Mouse (Mus musculus): ENCODE data around the gene Wnt3a.
"Not testable (repeated sequence)": the region's sequence is repeated elsewhere in the genome, so short reads cannot be mapped to it uniquely, and the experiment has no call there.

The Wnt3a gene

GRCm38 (mm10) chr11:59219064-59219463, 71.5 kb downstream of the Wnt3a start:
- no peak for DNase-seq (ENCODE audit: low read depth)

GRCm38 (mm10) chr11:59218389-59218998, 72.1 kb downstream of the Wnt3a start:
- DNase-seq (ENCODE audit: low read depth): no peak

- no peak for DNase-seq (ENCODE audit: low read depth)
Observed at GRCm38 (mm10) chr11:59216955-59217354, 73.6 kb downstream of the Wnt3a start.

GRCm38 (mm10) chr11:59212892-59213494, 77.6 kb downstream of the Wnt3a start:
- no peak for DNase-seq (ENCODE audit: low read depth)

- not testable (repeated sequence) for DNase-seq (ENCODE audit: low read depth)
Observed at GRCm38 (mm10) chr11:59212320-59212719, 78.2 kb downstream of the Wnt3a start.

GRCm38 (mm10) chr11:59211561-59211960, 79.0 kb downstream of the Wnt3a start:
- DNase-seq (ENCODE audit: low read depth): not testable (repeated sequence)

GRCm38 (mm10) chr11:59210020-59210419, 80.5 kb downstream of the Wnt3a start:
- DNase-seq (ENCODE audit: low read depth): no peak

GRCm38 (mm10) chr11:59209580-59209979, 81.0 kb downstream of the Wnt3a start:
- no peak for DNase-seq (ENCODE audit: low read depth)

GRCm38 (mm10) chr11:59209003-59209441, 81.5 kb downstream of the Wnt3a start:
- DNase-seq (ENCODE audit: low read depth): no peak

- peak; percentile 87 for DNase-seq (ENCODE audit: low read depth)
Observed at GRCm38 (mm10) chr11:59208153-59208831, 82.3 kb downstream of the Wnt3a start, which contains the start of gene 2310033P09Rik. Gene 2310033P09Rik, plus strand, starts transcription at chr11:59208321.

GRCm38 (mm10) chr11:59202081-59202995, 88.2 kb downstream of the Wnt3a start, which contains the start of gene Mrpl55:
Gene Mrpl55, plus strand, starts transcription at chr11:59202486.
- DNase-seq (ENCODE audit: low read depth): peak; percentile 79

GRCm38 (mm10) chr11:59201216-59202002, 89.1 kb downstream of the Wnt3a start:
- DNase-seq (ENCODE audit: low read depth): no peak

Measured in c-Kit-positive CD71-negative TER-119-negative erythroid progenitor cells, embryonic 14.5 days (primary cell).